Mouse (Mus musculus): ENCODE measurements around the gene Anapc4. TPM values are rescaled to one million over a fixed set of nuclear protein-coding genes. Genes with fewer than 3 reads are reported as not detected.

The Anapc4 gene
- polyA plus RNA-seq, 1 experiment from 2014 or later, result 129 TPM

DNA sequence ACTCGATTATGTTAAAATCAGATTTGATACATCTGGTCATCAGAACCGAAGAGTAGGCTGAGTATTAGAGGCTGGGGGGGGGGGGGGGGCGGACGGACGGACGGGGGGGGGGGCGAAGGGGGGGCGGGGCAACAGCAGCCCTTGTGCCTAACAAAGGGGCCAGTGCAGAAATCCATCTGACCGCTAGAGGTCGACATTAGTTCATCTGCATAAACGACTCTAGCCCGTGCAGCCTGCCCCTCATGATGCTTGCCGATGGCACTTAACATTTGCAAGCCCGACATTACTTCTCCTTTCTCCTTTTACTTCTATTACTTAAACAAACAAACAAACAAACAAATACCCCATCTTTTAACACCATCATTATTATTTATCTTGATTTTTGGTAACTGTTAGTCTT lies 45.0 kb downstream of the Anapc4 start:
- Histone ChIP-seq H3K4me3 (ENCODE audit: low read depth, low read length) (no peak overlapping the region), H3K27me3 (ENCODE audit: control insufficient read depth, insufficient read depth, low read length) (no peaks in the 10 kb centered on the region), H3K36me3 (ENCODE audit: control insufficient read depth, insufficient read depth, low read length) (no peaks in the 10 kb centered on the region), H3K9me3 (ENCODE audit: control insufficient read depth, low read length) (no peaks in the 10 kb centered on the region), H3K9ac (ENCODE audit: low read depth, low read length) (no peak overlapping the region), H3K4me1 (replicated peaks; ENCODE audit: control insufficient read depth, insufficient read depth, low read length) (no peaks in the 10 kb centered on the region), H3K27ac (ENCODE audit: low read depth, low read length) (no peak overlapping the region), H3K4me2 (replicated peaks; ENCODE audit: low read depth, low read length) (no peak overlapping the region)
- peak; percentile 82 for DNase-seq (ENCODE audit: low spot score)
- WGBS, result 7% methylated on average over 9 of the region's 14 CpGs
- ATAC-seq (ENCODE audit: low FRiP score), result peak; percentile 86

DNA sequence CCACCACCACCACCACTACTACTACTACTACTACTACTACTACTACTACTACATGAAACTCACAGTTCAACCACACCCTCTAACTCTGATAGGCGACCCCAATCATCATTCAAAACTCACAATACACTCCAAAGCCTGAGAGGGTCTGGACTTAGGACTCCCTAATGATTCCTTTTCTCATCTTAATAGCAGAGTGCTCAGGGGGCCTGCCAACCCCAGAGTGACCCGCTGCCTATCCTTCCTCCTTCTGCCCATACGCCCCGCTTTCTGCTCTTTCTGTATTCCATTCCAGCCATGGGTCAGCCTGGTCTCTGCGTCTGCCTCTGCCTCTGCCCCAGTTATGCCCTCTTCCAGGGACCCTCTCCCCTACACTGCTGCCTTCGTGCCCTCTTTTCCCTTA lies 46.1 kb downstream of the Anapc4 start:
- DNase-seq (ENCODE audit: low spot score) (no peak), ATAC-seq (ENCODE audit: low FRiP score) (no peak)
- no peaks in the 10 kb centered on the region for H3K36me3 ChIP-seq (ENCODE audit: control insufficient read depth, insufficient read depth, low read length)
- WGBS, result 85% methylated on average over 6 of the region's 6 CpGs
- no peaks in the 10 kb centered on the region for H3K27me3 ChIP-seq (ENCODE audit: control insufficient read depth, insufficient read depth, low read length)
- H3K4me2 ChIP-seq (replicated peaks; ENCODE audit: low read depth, low read length), result no peak overlapping the region
- no peak overlapping the region for H3K9ac ChIP-seq (ENCODE audit: low read depth, low read length)
- H3K4me1 ChIP-seq (replicated peaks; ENCODE audit: control insufficient read depth, insufficient read depth, low read length), result no peaks in the 10 kb centered on the region
- no peak overlapping the region for H3K4me3 ChIP-seq (ENCODE audit: low read depth, low read length)
- H3K27ac ChIP-seq (ENCODE audit: low read depth, low read length), result no peak overlapping the region
- H3K9me3 ChIP-seq (ENCODE audit: control insufficient read depth, low read length), result no peaks in the 10 kb centered on the region

DNA sequence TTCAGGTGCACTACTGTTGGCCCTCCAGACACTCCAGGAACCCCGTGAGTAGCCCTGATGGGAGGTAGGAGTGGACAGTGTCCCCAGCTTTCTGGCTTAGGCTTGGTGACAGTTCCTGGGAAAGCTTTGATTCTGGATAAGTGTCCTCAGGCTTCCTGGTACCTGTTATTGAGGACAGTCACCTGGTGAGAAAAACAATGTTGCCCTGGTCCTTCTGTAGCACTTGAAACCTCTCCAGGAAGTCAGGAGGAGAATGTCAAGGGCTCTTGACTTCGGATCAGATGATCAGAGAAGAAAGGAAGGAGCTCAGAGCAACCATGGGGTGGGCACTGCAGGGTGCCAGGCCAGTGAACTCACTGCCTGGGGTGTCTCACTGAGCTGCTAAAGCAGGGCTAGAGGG lies 48.6 kb downstream of the Anapc4 start:
- Histone ChIP-seq H3K27ac (ENCODE audit: low read depth, low read length) (no peak overlapping the region), H3K9me3 (ENCODE audit: control insufficient read depth, low read length) (no peaks in the 10 kb centered on the region), H3K27me3 (ENCODE audit: control insufficient read depth, insufficient read depth, low read length) (no peaks in the 10 kb centered on the region), H3K4me3 (ENCODE audit: low read depth, low read length) (no peak overlapping the region), H3K36me3 (ENCODE audit: control insufficient read depth, insufficient read depth, low read length) (no peaks in the 10 kb centered on the region), H3K4me1 (replicated peaks; ENCODE audit: control insufficient read depth, insufficient read depth, low read length) (no peaks in the 10 kb centered on the region), H3K4me2 (replicated peaks; ENCODE audit: low read depth, low read length) (no peak overlapping the region), H3K9ac (ENCODE audit: low read depth, low read length) (no peak overlapping the region)
- no peak for DNase-seq (ENCODE audit: low spot score)
- ATAC-seq (ENCODE audit: low FRiP score), result no peak
- WGBS, result 46% methylated on average over 2 of the region's 2 CpGs

DNA sequence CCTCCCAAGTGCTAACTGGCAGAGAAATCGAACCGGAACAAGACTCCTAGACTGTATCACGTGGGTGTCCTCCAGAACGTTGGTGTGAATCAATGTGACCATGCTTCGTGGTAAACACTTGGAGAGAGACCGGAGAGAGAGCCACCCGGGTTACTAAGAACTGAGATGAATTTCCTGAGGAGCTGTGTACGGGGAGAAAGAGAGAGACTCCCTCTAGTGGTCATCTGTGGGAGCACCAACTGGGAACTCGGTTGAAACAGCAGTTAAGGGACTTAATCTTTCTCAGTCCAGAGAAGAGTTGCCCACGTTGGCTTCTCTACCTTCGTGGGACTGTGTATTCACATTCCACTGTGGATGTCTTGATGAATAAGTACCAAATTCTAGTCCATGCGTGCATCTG lies 53.3 kb downstream of the Anapc4 start:
- no peak for ATAC-seq (ENCODE audit: low FRiP score)
- Histone ChIP-seq H3K4me2 (replicated peaks; ENCODE audit: low read depth, low read length) (no peak overlapping the region), H3K9ac (ENCODE audit: low read depth, low read length) (no peak overlapping the region), H3K27ac (ENCODE audit: low read depth, low read length) (no peak overlapping the region), H3K4me1 (replicated peaks; ENCODE audit: control insufficient read depth, insufficient read depth, low read length) (no peaks in the 10 kb centered on the region), H3K9me3 (ENCODE audit: control insufficient read depth, low read length) (no peaks in the 10 kb centered on the region), H3K4me3 (ENCODE audit: low read depth, low read length) (no peak overlapping the region), H3K36me3 (ENCODE audit: control insufficient read depth, insufficient read depth, low read length) (no peaks in the 10 kb centered on the region), H3K27me3 (ENCODE audit: control insufficient read depth, insufficient read depth, low read length) (no peaks in the 10 kb centered on the region)
- peak; percentile 61 for DNase-seq (ENCODE audit: low spot score)
- WGBS, result 51% methylated on average over 12 of the region's 12 CpGs

DNA sequence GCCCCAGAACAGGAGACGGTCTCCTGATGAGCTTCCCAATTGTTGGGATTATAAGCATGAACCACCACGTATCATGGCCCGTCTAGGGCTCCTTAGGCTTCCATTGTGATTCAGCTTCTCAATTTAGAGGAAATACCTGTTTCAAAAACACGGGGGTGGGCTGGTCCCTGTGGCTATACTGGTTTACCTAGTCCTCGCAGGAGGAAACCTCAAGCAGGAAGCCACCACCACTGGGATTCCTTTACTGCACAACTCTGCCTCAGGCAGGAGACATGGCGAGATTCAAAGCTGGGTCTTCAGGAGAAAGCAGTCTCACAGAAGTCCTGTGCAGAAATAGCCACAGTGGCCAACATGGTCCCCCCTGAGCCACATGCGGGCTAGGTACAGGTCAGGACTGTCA lies 56.1 kb downstream of the Anapc4 start:
- no peak overlapping the region for H3K9ac ChIP-seq (ENCODE audit: low read depth, low read length)
- no peak overlapping the region for H3K4me2 ChIP-seq (replicated peaks; ENCODE audit: low read depth, low read length)
- H3K9me3 ChIP-seq (ENCODE audit: control insufficient read depth, low read length), result no peaks in the 10 kb centered on the region
- no peak overlapping the region for H3K27ac ChIP-seq (ENCODE audit: low read depth, low read length)
- ATAC-seq (ENCODE audit: low FRiP score) (no peak), DNase-seq (ENCODE audit: low spot score) (no peak)
- no peaks in the 10 kb centered on the region for H3K27me3 ChIP-seq (ENCODE audit: control insufficient read depth, insufficient read depth, low read length)
- no peak overlapping the region for H3K4me3 ChIP-seq (ENCODE audit: low read depth, low read length)
- H3K36me3 ChIP-seq (ENCODE audit: control insufficient read depth, insufficient read depth, low read length), result no peaks in the 10 kb centered on the region
- no peaks in the 10 kb centered on the region for H3K4me1 ChIP-seq (replicated peaks; ENCODE audit: control insufficient read depth, insufficient read depth, low read length)
- WGBS, result 81% methylated on average over 7 of the region's 7 CpGs

DNA sequence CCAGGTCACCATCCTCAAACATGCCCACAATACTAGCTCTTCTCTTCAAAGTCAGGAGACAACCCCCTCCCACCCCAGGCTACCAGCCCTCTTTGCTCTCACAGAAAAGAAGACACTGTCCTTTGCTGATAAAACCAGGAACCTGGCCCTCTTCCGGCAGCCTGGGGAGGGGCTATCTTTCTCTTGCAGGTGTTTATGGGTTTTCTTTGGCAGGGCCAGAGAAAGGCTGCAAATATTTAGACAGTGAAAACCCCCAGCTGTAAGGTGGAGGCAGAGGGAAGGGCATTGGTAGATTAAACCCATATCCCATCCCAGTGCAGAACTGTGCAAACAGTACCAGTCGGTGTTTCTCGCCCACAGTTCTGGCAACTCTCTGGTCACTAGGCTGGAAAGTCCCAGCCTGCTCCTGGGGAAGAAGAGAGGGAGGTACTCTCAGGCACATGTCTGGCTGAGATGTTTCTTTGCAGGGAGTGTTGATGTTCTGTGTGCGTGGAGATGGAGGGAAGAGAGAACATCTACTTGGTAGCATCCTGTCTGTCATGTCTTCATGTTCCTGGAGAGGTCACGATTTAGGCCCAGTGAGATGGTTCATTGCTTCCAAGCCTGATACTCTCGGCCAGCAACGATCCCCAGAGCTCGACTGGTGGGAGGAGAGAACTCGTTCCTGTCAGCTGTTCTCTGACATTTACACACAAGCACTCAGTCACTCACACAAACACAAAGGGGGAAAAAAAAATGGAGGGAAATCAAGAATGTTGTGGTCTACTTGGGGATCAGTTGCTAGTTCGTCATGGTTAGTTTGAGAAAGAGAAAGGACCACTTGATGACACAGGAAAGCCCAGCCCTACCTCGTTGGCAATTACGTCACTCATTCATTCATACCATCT lies 58.4 kb downstream of the Anapc4 start:
- no peak for DNase-seq (ENCODE audit: low spot score)
- H3K27ac ChIP-seq (ENCODE audit: low read depth, low read length), result no peak overlapping the region
- H3K36me3 ChIP-seq (ENCODE audit: control insufficient read depth, insufficient read depth, low read length), result no peaks in the 10 kb centered on the region
- H3K4me2 ChIP-seq (replicated peaks; ENCODE audit: low read depth, low read length), result no peak overlapping the region
- 77% methylated on average over 12 of the region's 12 CpGs for WGBS
- H3K9ac ChIP-seq (ENCODE audit: low read depth, low read length), result no peak overlapping the region
- ATAC-seq (ENCODE audit: low FRiP score), result no peak
- H3K4me1 ChIP-seq (replicated peaks; ENCODE audit: control insufficient read depth, insufficient read depth, low read length), result no peaks in the 10 kb centered on the region
- H3K9me3 ChIP-seq (ENCODE audit: control insufficient read depth, low read length), result no peaks in the 10 kb centered on the region
- no peaks in the 10 kb centered on the region for H3K27me3 ChIP-seq (ENCODE audit: control insufficient read depth, insufficient read depth, low read length)
- no peak overlapping the region for H3K4me3 ChIP-seq (ENCODE audit: low read depth, low read length)

DNA sequence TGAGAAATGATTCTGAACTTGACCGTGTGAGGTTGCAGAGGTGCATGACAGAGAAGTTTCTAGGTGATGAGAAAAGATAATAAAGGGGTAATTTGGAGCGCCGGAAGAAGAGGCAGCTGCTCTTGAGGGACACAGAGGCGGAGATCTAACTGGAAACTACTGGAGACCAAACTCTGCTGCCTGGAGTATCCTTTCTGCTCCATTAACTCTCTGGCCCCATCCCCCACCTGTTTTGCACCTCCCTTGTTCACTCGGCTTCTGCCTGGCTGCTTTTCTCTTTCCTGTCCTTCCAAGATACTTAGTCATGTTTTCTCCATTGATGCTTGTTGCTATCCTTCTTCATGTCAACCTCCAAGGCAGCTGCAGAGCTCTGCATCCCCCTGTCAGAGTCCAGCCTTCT lies 60.1 kb downstream of the Anapc4 start:
- DNase-seq (ENCODE audit: low spot score) (no peak), ATAC-seq (ENCODE audit: low FRiP score) (no peak)
- H3K4me3 ChIP-seq (ENCODE audit: low read depth, low read length), result no peak overlapping the region
- no peaks in the 10 kb centered on the region for H3K36me3 ChIP-seq (ENCODE audit: control insufficient read depth, insufficient read depth, low read length)
- no peak overlapping the region for H3K27ac ChIP-seq (ENCODE audit: low read depth, low read length)
- H3K4me2 ChIP-seq (replicated peaks; ENCODE audit: low read depth, low read length), result no peak overlapping the region
- no peaks in the 10 kb centered on the region for H3K4me1 ChIP-seq (replicated peaks; ENCODE audit: control insufficient read depth, insufficient read depth, low read length)
- no peak overlapping the region for H3K9ac ChIP-seq (ENCODE audit: low read depth, low read length)
- no peaks in the 10 kb centered on the region for H3K27me3 ChIP-seq (ENCODE audit: control insufficient read depth, insufficient read depth, low read length)
- no peaks in the 10 kb centered on the region for H3K9me3 ChIP-seq (ENCODE audit: control insufficient read depth, low read length)
- WGBS, result 83% methylated on average over 5 of the region's 5 CpGs

DNA sequence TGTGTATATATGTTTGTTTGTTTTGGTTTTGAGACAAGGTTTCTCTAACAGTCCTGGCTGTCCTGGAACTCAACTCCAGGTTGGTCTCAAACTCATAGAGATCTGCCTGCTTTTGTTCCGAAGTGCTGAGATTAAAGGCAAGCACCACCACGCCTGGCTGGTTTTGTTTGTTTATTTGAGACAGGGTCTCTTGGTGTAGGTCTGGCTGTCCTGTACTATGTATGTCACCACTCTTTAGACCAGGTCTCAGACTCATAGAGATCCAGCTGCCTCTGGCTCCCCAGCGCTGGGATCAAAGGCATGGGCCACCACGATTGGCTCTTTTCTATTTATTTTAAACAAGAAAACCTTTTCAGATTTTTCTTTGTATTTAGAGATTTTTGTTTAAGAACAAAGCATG lies 70.4 kb downstream of the Anapc4 start:
- H3K4me1 ChIP-seq (replicated peaks; ENCODE audit: control insufficient read depth, insufficient read depth, low read length), result no peaks in the 10 kb centered on the region
- H3K27ac ChIP-seq (ENCODE audit: low read depth, low read length), result no peak overlapping the region
- no peak overlapping the region for H3K9ac ChIP-seq (ENCODE audit: low read depth, low read length)
- no peaks in the 10 kb centered on the region for H3K36me3 ChIP-seq (ENCODE audit: control insufficient read depth, insufficient read depth, low read length)
- no peaks in the 10 kb centered on the region for H3K9me3 ChIP-seq (ENCODE audit: control insufficient read depth, low read length)
- no peak overlapping the region for H3K4me3 ChIP-seq (ENCODE audit: low read depth, low read length)
- DNase-seq (ENCODE audit: low spot score), result peak; percentile 20
- 38% methylated on average over 4 of the region's 4 CpGs for WGBS
- ATAC-seq (ENCODE audit: low FRiP score), result no peak
- no peaks in the 10 kb centered on the region for H3K27me3 ChIP-seq (ENCODE audit: control insufficient read depth, insufficient read depth, low read length)
- H3K4me2 ChIP-seq (replicated peaks; ENCODE audit: low read depth, low read length), result no peak overlapping the region

DNA sequence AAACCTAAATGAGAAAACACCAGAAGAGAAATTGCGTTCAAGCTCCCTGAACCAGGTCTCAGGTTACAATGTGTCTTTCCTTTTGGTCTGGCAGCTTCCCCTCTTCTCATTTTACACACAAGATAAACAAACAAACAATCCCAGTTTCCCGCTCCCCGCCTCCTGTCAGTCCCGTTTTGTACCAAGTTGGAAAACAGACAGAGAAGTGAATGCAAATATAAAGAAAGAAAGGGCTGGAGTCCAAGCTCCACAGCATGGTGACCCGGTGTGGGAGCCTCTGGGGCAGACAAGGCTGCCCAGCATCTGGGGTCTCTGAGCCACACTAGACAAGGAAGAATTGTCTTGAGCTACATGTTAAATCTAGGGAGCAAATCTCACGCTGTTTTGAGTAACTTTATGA lies 70.9 kb downstream of the Anapc4 start:
- H3K9ac ChIP-seq (ENCODE audit: low read depth, low read length), result no peak overlapping the region
- H3K9me3 ChIP-seq (ENCODE audit: control insufficient read depth, low read length), result no peaks in the 10 kb centered on the region
- no peak overlapping the region for H3K27ac ChIP-seq (ENCODE audit: low read depth, low read length)
- no peaks in the 10 kb centered on the region for H3K27me3 ChIP-seq (ENCODE audit: control insufficient read depth, insufficient read depth, low read length)
- H3K4me1 ChIP-seq (replicated peaks; ENCODE audit: control insufficient read depth, insufficient read depth, low read length), result no peaks in the 10 kb centered on the region
- H3K4me3 ChIP-seq (ENCODE audit: low read depth, low read length), result no peak overlapping the region
- no peaks in the 10 kb centered on the region for H3K36me3 ChIP-seq (ENCODE audit: control insufficient read depth, insufficient read depth, low read length)
- H3K4me2 ChIP-seq (replicated peaks; ENCODE audit: low read depth, low read length), result no peak overlapping the region
- ATAC-seq (ENCODE audit: low FRiP score), result no peak
- WGBS, result 23% methylated on average over 6 of the region's 6 CpGs
- peak; percentile 9 for DNase-seq (ENCODE audit: low spot score)
